Mouse (Mus musculus) hindbrain, embryonic 13.5 days (tissue): ENCODE measurements around the gene Gm10668. TPM values are rescaled to one million over a fixed set of nuclear protein-coding genes. Genes with fewer than 3 reads are reported as not detected.
"Not testable (repeated sequence)": the region's sequence is repeated elsewhere in the genome, so short reads cannot be mapped to it uniquely, and the experiment has no call there.

ENCODE experiments used
- ATAC-seq: fragments of 200-750 bp; cut with Nextera tagmentation; 2 replicates; pipeline ENCODE4 v1.8.0; 2017; ENCODE audit warnings: moderate TSS enrichment; ENCODE audit not compliant: low FRiP score
- H3K27ac ChIP-seq: fragments of 300-500 bp; sonication (generic); 2 replicates; pipeline ENCODE4 v1.5.1; 2015; ENCODE audit warnings: inconsistent platforms, mild to moderate bottlenecking, moderate library complexity
- H3K27me3 ChIP-seq: fragments of 300-500 bp; sonication (generic); 2 replicates; pipeline ENCODE4 v1.6.1; 2015; ENCODE audit warnings: mild to moderate bottlenecking, inconsistent platforms
- H3K36me3 ChIP-seq: fragments of 300-500 bp; sonication (generic); 2 replicates; pipeline ENCODE4 v1.6.1; 2015; ENCODE audit warnings: mild to moderate bottlenecking, inconsistent platforms
- H3K4me1 ChIP-seq: fragments of 300-500 bp; sonication (generic); replicated peaks from 2 replicates; pipeline ENCODE4 v1.6.1; 2015; ENCODE audit warnings: inconsistent platforms
- H3K4me2 ChIP-seq: fragments of 300-500 bp; sonication (generic); 2 replicates; pipeline ENCODE4 v1.6.1; 2015; ENCODE audit warnings: inconsistent platforms, mild to moderate bottlenecking, moderate library complexity
- H3K4me3 ChIP-seq: fragments of 300-500 bp; sonication (generic); 2 replicates; pipeline ENCODE4 v1.5.1; 2015; ENCODE audit warnings: mild to moderate bottlenecking, inconsistent platforms
- H3K9ac ChIP-seq: fragments of 300-500 bp; sonication (generic); 2 replicates; pipeline ENCODE4 v1.6.1; 2015; ENCODE audit warnings: mild to moderate bottlenecking, inconsistent platforms
- H3K9me3 ChIP-seq: fragments of 300-500 bp; sonication (generic); 2 replicates; pipeline ENCODE4 v1.6.1; 2016; ENCODE audit warnings: inconsistent platforms
- WGBS: fragments of 180-500 bp; shearing (Covaris S2); methylation state at CpG from one replicate; pipeline ENCODE4 v1.1.7; 2015; 5-methylcytosine and 5-hydroxymethylcytosine counted together
- polyA plus RNA-seq: library from polyadenylated mRNA; unstranded; fragments of >200 nt; fragmentation: Nextera tagmentation; extraction: Ambion mirVana; gene quantifications from 2 replicates; pipeline ENCODE4 v1.2.1, GENCODE M21; 2015

The Gm10668 gene
- polyA plus RNA-seq, result not detected in 2 replicates

DNA sequence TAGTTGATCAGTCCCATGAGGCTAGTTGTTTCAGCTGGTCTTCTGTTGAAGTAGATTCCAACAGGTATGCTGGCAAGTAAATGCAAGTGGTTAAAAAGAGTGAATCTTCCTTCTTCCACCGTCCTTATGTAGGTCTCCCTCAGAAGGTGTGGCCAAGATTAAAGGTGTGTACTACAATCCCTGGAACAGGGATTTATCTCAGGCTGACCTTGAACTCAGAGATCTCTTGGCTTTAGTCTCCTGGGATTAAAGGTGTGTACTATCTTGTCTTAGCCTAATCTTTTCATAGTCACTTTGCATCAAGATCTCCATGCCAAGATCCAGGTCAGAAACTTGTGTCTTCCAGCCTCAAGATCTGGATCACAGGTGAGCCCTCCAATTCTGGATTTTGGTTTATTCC lies at the start of gene Gm10668:
Gene Gm10668 (minus strand): TSS at position 101 of the 400 bp plus-strand sequence.
- H3K4me3 ChIP-seq, H3K9ac ChIP-seq, H3K36me3 ChIP-seq, H3K9me3 ChIP-seq, H3K4me2 ChIP-seq, H3K27me3 ChIP-seq, H3K27ac ChIP-seq, H3K4me1 ChIP-seq, ATAC-seq: not testable (repeated sequence)
- no CpG with 5 or more reads among the region's 1 CpGs for WGBS

DNA sequence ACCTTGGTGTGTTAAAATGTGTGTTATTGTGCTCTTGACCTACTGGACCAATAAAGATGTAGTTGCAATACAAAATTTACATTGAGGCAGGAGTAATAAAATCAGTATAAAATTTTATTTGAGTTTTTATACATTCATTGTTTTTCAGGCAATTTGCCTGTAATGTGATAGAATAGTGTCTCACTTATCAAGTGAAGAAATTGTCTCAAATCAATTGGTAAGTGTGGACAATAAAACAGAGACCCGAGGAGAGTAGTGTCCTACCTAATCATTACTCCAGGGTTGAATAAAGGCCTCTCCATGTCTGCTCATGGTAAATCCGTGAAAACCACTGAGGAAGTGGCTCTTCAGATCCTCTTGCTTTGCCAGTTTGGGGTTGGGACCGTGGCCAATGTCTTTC lies 40.5 kb upstream of the Gm10668 start, which contains the start of gene Vmn1r112:
Gene Vmn1r112 (plus strand): TSS at position 301 of the 400 bp plus-strand sequence.
- WGBS, result no CpG with 5 or more reads among the region's 3 CpGs
- not testable (repeated sequence) for H3K27ac ChIP-seq, H3K4me2 ChIP-seq, ATAC-seq, H3K9me3 ChIP-seq, H3K36me3 ChIP-seq, H3K4me1 ChIP-seq, H3K27me3 ChIP-seq, H3K4me3 ChIP-seq, H3K9ac ChIP-seq

DNA sequence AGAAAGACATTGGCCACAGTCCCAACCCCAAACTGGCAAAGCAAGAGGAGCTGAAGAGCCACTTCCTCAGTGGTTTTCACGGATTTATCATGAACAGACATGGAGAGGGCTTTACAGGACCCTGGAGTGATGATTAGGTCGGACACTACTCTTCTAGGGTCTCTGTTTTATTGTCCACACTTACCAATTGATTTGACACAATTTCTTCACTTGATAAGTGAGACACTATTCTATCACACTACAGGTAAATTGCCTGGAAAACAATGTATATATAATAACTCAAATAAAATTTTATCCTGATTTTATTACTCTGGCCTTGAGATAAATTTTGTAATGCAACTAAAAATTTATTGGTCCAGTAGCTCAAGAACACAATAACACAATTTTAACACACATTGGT lies 27.3 kb downstream of the Gm10668 start, which contains the start of gene Vmn1r111:
Gene Vmn1r111 (minus strand): TSS at position 101 of the 400 bp plus-strand sequence.
- H3K36me3 ChIP-seq, H3K27ac ChIP-seq, H3K9ac ChIP-seq, H3K4me1 ChIP-seq, ATAC-seq, H3K27me3 ChIP-seq, H3K4me2 ChIP-seq, H3K9me3 ChIP-seq, H3K4me3 ChIP-seq: not testable (repeated sequence)
- WGBS, result no CpG with 5 or more reads among the region's 2 CpGs

Other genes starting within 250 kb of the Gm10668 start
- not detected in 2 replicates for gene Vmn1r103, start 220.1 kb downstream of the Gm10668 start, polyA plus RNA-seq
- not detected in 2 replicates for gene Vmn1r104, start 196.8 kb downstream of the Gm10668 start, polyA plus RNA-seq
- not detected in 2 replicates for gene Gm5726, start 184.9 kb downstream of the Gm10668 start, polyA plus RNA-seq
- gene Gm4141, start 154.4 kb downstream of the Gm10668 start, polyA plus RNA-seq, result not detected in 2 replicates
- not detected in 2 replicates for gene Gm4513, start 131.6 kb downstream of the Gm10668 start, polyA plus RNA-seq
- not detected in 2 replicates for gene Vmn1r107, start 61.7 kb downstream of the Gm10668 start, polyA plus RNA-seq
- gene Vmn1r111, start 27.4 kb downstream of the Gm10668 start, polyA plus RNA-seq, result not detected in 2 replicates
- not detected in 2 replicates for gene Vmn1r112, start 40.6 kb upstream of the Gm10668 start, polyA plus RNA-seq
- gene Vmn1r113, start 56.7 kb upstream of the Gm10668 start, polyA plus RNA-seq, result not detected in 2 replicates
- gene Vmn1r114, start 81.6 kb upstream of the Gm10668 start, polyA plus RNA-seq, result not detected in 2 replicates
- gene Vmn1r115, start 114.4 kb upstream of the Gm10668 start, polyA plus RNA-seq, result not detected in 2 replicates
- gene Vmn1r116, start 141.6 kb upstream of the Gm10668 start, polyA plus RNA-seq, result not detected in 2 replicates
- not detected in 2 replicates for gene Vmn1r117, start 153.5 kb upstream of the Gm10668 start, polyA plus RNA-seq
- gene Vmn1r118, start 181.7 kb upstream of the Gm10668 start, polyA plus RNA-seq, result not detected in 2 replicates